Mouse (Mus musculus): ENCODE data around the gene Spire2.

DNA sequence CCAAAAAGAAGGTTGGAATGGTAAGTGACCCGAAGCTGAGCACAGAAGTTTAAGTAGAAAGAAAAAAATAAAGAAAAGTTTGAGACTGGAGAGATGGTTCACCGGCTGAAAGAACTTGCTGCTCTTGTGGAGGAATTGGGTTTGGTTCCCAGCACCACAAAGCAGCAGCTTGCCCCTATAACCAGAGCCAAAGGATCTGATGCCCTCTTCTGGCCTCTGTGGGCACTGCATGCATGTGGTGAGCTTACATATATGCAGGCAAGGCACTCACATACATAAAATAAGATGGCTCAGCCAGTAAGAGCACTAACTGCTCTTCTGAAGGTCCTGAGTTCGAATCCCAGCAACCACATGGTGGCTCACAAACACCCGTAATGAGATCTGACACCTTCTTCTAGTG, 7.6 kb downstream of the Spire2 start:
- no peak for TF ChIP-seq POLR2A (IDR thresholded peaks at IDR 0.05; ENCODE audit: borderline replicate concordance, extremely low read depth, insufficient read depth, insufficient read length, poor library complexity, severe bottlenecking)
- TF ChIP-seq CTCF (IDR thresholded peaks at IDR 0.05; ENCODE audit: borderline replicate concordance, extremely low read depth, insufficient read depth, insufficient read length) = peak; percentile 20; the same call in 1 of the 2 replicates

Measured in brain, embryonic 14.5 days (tissue).